Comparison of ENCODE assay signal across 21 mouse cellular contexts in genomic region chr5:26691121-26691520, GRCm38 (mm10).
"Had no signal": no experiment of that assay in that cellular context is flagged by ENCODE, and none has a peak within 500 bp of the region (broad histone marks: within the 10 kb centered on the region; RNA-seq: fewer than 3 reads in every experiment).

No protein-coding gene starts in this region.

- H3K4me1 ChIP-seq: limb, embryonic 10.5 days; limb, embryonic 13.5 days; liver, embryonic 12.5 days; liver, embryonic 15.5 days; neural tube, embryonic 13.5 days; stomach, embryonic 15.5 days had no signal

- H3K4me3 ChIP-seq: limb, embryonic 10.5 days; limb, embryonic 13.5 days; liver, embryonic 12.5 days; liver, embryonic 15.5 days; myocyte; neural tube, embryonic 13.5 days; stomach, embryonic 15.5 days had no signal

- DNase-seq: kidney, postnatal 36 days; layer of hippocampus, adult 9-11 months; liver; lung, adult 2 months; lung, postnatal 14 days; lung, postnatal 4 days; midbrain, embryonic 14.5 days; retina, postnatal 1 day; right cerebral cortex, postnatal 25 days; spleen, adult 18-20 months; thymus, adult 18-20 months; thymus, postnatal 36 days had no signal

- H3K4me2 ChIP-seq: limb, embryonic 13.5 days; liver, embryonic 12.5 days; liver, embryonic 15.5 days; midbrain, embryonic 11.5 days; neural tube, embryonic 13.5 days; stomach, embryonic 15.5 days had no signal

- H3K9me3 ChIP-seq: limb, embryonic 10.5 days; limb, embryonic 13.5 days; liver, embryonic 12.5 days; liver, embryonic 15.5 days; neural tube, embryonic 13.5 days; stomach, embryonic 15.5 days had no signal

- H3K27me3 ChIP-seq: limb, embryonic 13.5 days; liver, embryonic 12.5 days; liver, embryonic 15.5 days; neural tube, embryonic 13.5 days; stomach, embryonic 15.5 days had no signal

- H3K9ac ChIP-seq: limb, embryonic 13.5 days; liver, embryonic 12.5 days; liver, embryonic 15.5 days; neural tube, embryonic 13.5 days; stomach, embryonic 15.5 days had no signal

- ATAC-seq: liver, embryonic 12.5 days had no signal

- H3K36me3 ChIP-seq: limb, embryonic 10.5 days; limb, embryonic 13.5 days; liver, embryonic 12.5 days; liver, embryonic 15.5 days; neural tube, embryonic 13.5 days; stomach, embryonic 15.5 days had no signal

- H3K27ac ChIP-seq: kidney, postnatal 0 days; limb, embryonic 10.5 days; limb, embryonic 13.5 days; liver, embryonic 12.5 days; liver, embryonic 15.5 days; neural tube, embryonic 13.5 days; stomach, embryonic 15.5 days had no signal
